Mouse (Mus musculus) embryonic facial prominence, embryonic 11.5 days (tissue): ENCODE measurements around the gene Cxcl9. TPM values are rescaled to one million over a fixed set of nuclear protein-coding genes. Genes with fewer than 3 reads are reported as not detected.

ENCODE experiments used
- ATAC-seq: fragments of 200-750 bp; cut with Nextera tagmentation; replicated peaks from 2 replicates; pipeline ENCODE4 v1.8.0; 2017; ENCODE audit warnings: low read depth; ENCODE audit not compliant: insufficient number of reproducible peaks, low FRiP score, low TSS enrichment
- DNase-seq: peaks from one replicate; pipeline ENCODE4 v3.0.0-alpha.2; 2015; ENCODE audit warnings: low spot score
- H3K27ac ChIP-seq: fragments of 300-500 bp; sonication (generic); replicated peaks from 2 replicates; pipeline ENCODE4 v1.5.1; 2014; ENCODE audit warnings: mild to moderate bottlenecking, low read depth, low read length, control low read depth
- H3K27me3 ChIP-seq: fragments of 300-500 bp; sonication (generic); 2 replicates; pipeline ENCODE4 v1.6.1; 2014; ENCODE audit warnings: mild to moderate bottlenecking, low read length, moderate library complexity, mixed read lengths; ENCODE audit not compliant: control insufficient read depth, insufficient read depth
- H3K36me3 ChIP-seq: fragments of 300-500 bp; sonication (generic); replicated peaks from 2 replicates; pipeline ENCODE4 v1.6.1; 2014; ENCODE audit warnings: low read depth, mild to moderate bottlenecking, low read length, moderate library complexity, mixed read lengths; ENCODE audit not compliant: control insufficient read depth, insufficient read depth
- H3K4me1 ChIP-seq: fragments of 300-500 bp; sonication (generic); 2 replicates; pipeline ENCODE4 v1.6.1; 2014; ENCODE audit warnings: low read length, mixed read lengths; ENCODE audit not compliant: control insufficient read depth, insufficient read depth
- H3K4me2 ChIP-seq: fragments of 300-500 bp; sonication (generic); 2 replicates; pipeline ENCODE4 v1.6.1; 2014; ENCODE audit warnings: low read depth, mild to moderate bottlenecking, control low read depth, low read length, moderate library complexity
- H3K4me3 ChIP-seq: fragments of 300-500 bp; sonication (generic); 2 replicates; pipeline ENCODE4 v1.5.1; 2014; ENCODE audit warnings: low read depth, low read length, control low read depth
- H3K9ac ChIP-seq: fragments of 300-500 bp; sonication (generic); replicated peaks from 2 replicates; pipeline ENCODE4 v1.6.1; 2014; ENCODE audit warnings: mild to moderate bottlenecking, control low read depth, low read length
- H3K9me3 ChIP-seq: fragments of 300-500 bp; sonication (generic); replicated peaks from 2 replicates; pipeline ENCODE4 v1.6.1; 2016; ENCODE audit warnings: mild to moderate bottlenecking, low read length, inconsistent platforms, mixed read lengths; ENCODE audit not compliant: control insufficient read depth
- WGBS: fragments of 180-500 bp; shearing (Covaris S2); extraction: QIAGEN DNeasy Blood & Tissue Kit; methylation state at CpG from one replicate; pipeline ENCODE4 v1.1.7; 2014; 5-methylcytosine and 5-hydroxymethylcytosine counted together
- polyA plus RNA-seq: library from polyadenylated mRNA; unstranded; fragments of >200 nt; fragmentation: Nextera tagmentation; extraction: Ambion mirVana; gene quantifications from 2 replicates; pipeline ENCODE4 v1.2.1, GENCODE M21; 2014

The Cxcl9 gene
- polyA plus RNA-seq = not detected in 2 replicates

GRCm38 (mm10) chr5:92327929-92328328, at the start of gene Cxcl9:
Gene Cxcl9 (minus strand): TSS chr5:92328079.
- Histone ChIP-seq H3K36me3 (no peaks in the 10 kb centered on the region), H3K27ac (no peak within 1 kb of the TSS), H3K4me2 (no peak within 1 kb of the TSS), H3K27me3 (no peaks in the 10 kb centered on the region), H3K4me3 (no peak within 1 kb of the TSS), H3K4me1 (no peaks in the 10 kb centered on the region), H3K9ac (no peak within 1 kb of the TSS), H3K9me3 (no peaks in the 10 kb centered on the region)
- DNase-seq (no peak), ATAC-seq (no peak)
- 77% methylated on average over 7 of the region's 7 CpGs for WGBS

GRCm38 (mm10) chr5:92376795-92377405, 49.0 kb upstream of the Cxcl9 start:
- ATAC-seq (no peak), DNase-seq (no peak)
- H3K9ac ChIP-seq = no peak overlapping the region
- no peak overlapping the region for H3K4me3 ChIP-seq
- no peak overlapping the region for H3K27ac ChIP-seq
- H3K27me3 ChIP-seq = no peaks in the 10 kb centered on the region
- no peaks in the 10 kb centered on the region for H3K4me1 ChIP-seq
- H3K4me2 ChIP-seq = no peak overlapping the region
- WGBS = 35% methylated on average over 13 of the region's 13 CpGs
- no peaks in the 10 kb centered on the region for H3K9me3 ChIP-seq
- no peaks in the 10 kb centered on the region for H3K36me3 ChIP-seq

GRCm38 (mm10) chr5:92375368-92375767, 47.5 kb upstream of the Cxcl9 start:
- Histone ChIP-seq H3K4me2 (no peak overlapping the region), H3K27ac (no peak overlapping the region), H3K36me3 (no peaks in the 10 kb centered on the region), H3K4me1 (no peaks in the 10 kb centered on the region), H3K27me3 (no peaks in the 10 kb centered on the region), H3K4me3 (no peak overlapping the region), H3K9ac (no peak overlapping the region), H3K9me3 (no peaks in the 10 kb centered on the region)
- 79% methylated on average over 17 of the region's 17 CpGs for WGBS
- ATAC-seq = no peak
- no peak for DNase-seq

GRCm38 (mm10) chr5:92374721-92375142, 46.9 kb upstream of the Cxcl9 start:
- DNase-seq (no peak), ATAC-seq (no peak)
- no peak overlapping the region for H3K4me2 ChIP-seq
- H3K4me1 ChIP-seq = no peaks in the 10 kb centered on the region
- H3K27me3 ChIP-seq = no peaks in the 10 kb centered on the region
- 77% methylated on average over 6 of the region's 6 CpGs for WGBS
- H3K9me3 ChIP-seq = no peaks in the 10 kb centered on the region
- H3K36me3 ChIP-seq = no peaks in the 10 kb centered on the region
- no peak overlapping the region for H3K4me3 ChIP-seq
- H3K27ac ChIP-seq = no peak overlapping the region
- no peak overlapping the region for H3K9ac ChIP-seq

- Histone ChIP-seq H3K27ac (no peak overlapping the region), H3K36me3 (no peaks in the 10 kb centered on the region), H3K4me2 (no peak overlapping the region), H3K9ac (no peak overlapping the region), H3K4me3 (no peak overlapping the region), H3K9me3 (no peaks in the 10 kb centered on the region), H3K27me3 (no peaks in the 10 kb centered on the region), H3K4me1 (no peaks in the 10 kb centered on the region)
- DNase-seq (no peak), ATAC-seq (no peak)
- WGBS = 75% methylated on average over 2 of the region's 2 CpGs
Observed at GRCm38 (mm10) chr5:92372605-92373004, 44.7 kb upstream of the Cxcl9 start.

- H3K36me3 ChIP-seq = no peaks in the 10 kb centered on the region
- 59% methylated on average over 14 of the region's 14 CpGs for WGBS
- no peaks in the 10 kb centered on the region for H3K4me1 ChIP-seq
- H3K9ac ChIP-seq = no peak overlapping the region
- ATAC-seq (no peak), DNase-seq (no peak)
- no peak overlapping the region for H3K4me3 ChIP-seq
- H3K4me2 ChIP-seq = no peak overlapping the region
- H3K27me3 ChIP-seq = no peaks in the 10 kb centered on the region
- H3K27ac ChIP-seq = no peak overlapping the region
- H3K9me3 ChIP-seq = no peaks in the 10 kb centered on the region
Observed at GRCm38 (mm10) chr5:92371361-92371976, 43.6 kb upstream of the Cxcl9 start.

- ATAC-seq = no peak
- WGBS = 81% methylated on average over 6 of the region's 6 CpGs
- H3K27ac ChIP-seq = no peak overlapping the region
- no peak overlapping the region for H3K9ac ChIP-seq
- no peak overlapping the region for H3K4me3 ChIP-seq
- H3K9me3 ChIP-seq = no peaks in the 10 kb centered on the region
- DNase-seq = no peak
- H3K27me3 ChIP-seq = no peaks in the 10 kb centered on the region
- H3K4me2 ChIP-seq = no peak overlapping the region
- H3K36me3 ChIP-seq = no peaks in the 10 kb centered on the region
- H3K4me1 ChIP-seq = no peaks in the 10 kb centered on the region
Observed at GRCm38 (mm10) chr5:92370891-92371290, 43.0 kb upstream of the Cxcl9 start.

- ATAC-seq (no peak), DNase-seq (no peak)
- 83% methylated on average over 6 of the region's 6 CpGs for WGBS
- H3K27ac ChIP-seq = no peak overlapping the region
- no peak overlapping the region for H3K9ac ChIP-seq
- H3K36me3 ChIP-seq = no peaks in the 10 kb centered on the region
- H3K4me2 ChIP-seq = no peak overlapping the region
- H3K4me1 ChIP-seq = no peaks in the 10 kb centered on the region
- H3K27me3 ChIP-seq = no peaks in the 10 kb centered on the region
- no peaks in the 10 kb centered on the region for H3K9me3 ChIP-seq
- no peak overlapping the region for H3K4me3 ChIP-seq
Observed at GRCm38 (mm10) chr5:92370392-92370791, 42.5 kb upstream of the Cxcl9 start.
